Mouse (Mus musculus): ENCODE results near the gene Arl8a. TPM values are rescaled to one million over a fixed set of nuclear protein-coding genes. Genes with fewer than 3 reads are reported as not detected.
A peak's percentile ranks its signal among the peaks of the same experiment; 100 is the strongest.

The Arl8a gene
- polyA plus RNA-seq, 1 experiment from 2014 or later: 329 TPM

GRCm38 (mm10) chr1:135112661-135113060 is 34.0 kb upstream of the Arl8a start:
- Histone ChIP-seq H3K27ac (ENCODE audit: low read depth, low read length) (no peak overlapping the region), H3K36me3 (ENCODE audit: control insufficient read depth, insufficient read depth, low read length) (no peaks in the 10 kb centered on the region), H3K4me1 (ENCODE audit: control insufficient read depth, insufficient read depth, low read depth, low read length) (no peaks in the 10 kb centered on the region), H3K27me3 (replicated peaks; ENCODE audit: control insufficient read depth, insufficient read depth, low read length) (no peaks in the 10 kb centered on the region), H3K4me3 (ENCODE audit: low read length) (no peak overlapping the region), H3K9me3 (ENCODE audit: control insufficient read depth, low read length) (no peaks in the 10 kb centered on the region), H3K9ac (ENCODE audit: low read depth, low read length) (no peak overlapping the region), H3K4me2 (ENCODE audit: low read length) (no peak overlapping the region)
- 12% methylated on average over 8 of the region's 8 CpGs for WGBS
- peak; percentile 10; the same call in 1 of the 2 replicates for ATAC-seq

GRCm38 (mm10) chr1:135124573-135125363 is 21.9 kb upstream of the Arl8a start:
- peaks cover 2% of the 10 kb centered on the region; the same call in 1 of the 2 replicates for H3K27me3 ChIP-seq (replicated peaks; ENCODE audit: control insufficient read depth, insufficient read depth, low read length)
- no peak overlapping the region for H3K4me2 ChIP-seq (ENCODE audit: low read length)
- no peak overlapping the region for H3K9ac ChIP-seq (ENCODE audit: low read depth, low read length)
- H3K36me3 ChIP-seq (ENCODE audit: control insufficient read depth, insufficient read depth, low read length): no peaks in the 10 kb centered on the region
- no peak for ATAC-seq
- WGBS: 96% methylated on average over 8 of the region's 8 CpGs
- peaks cover 2% of the 10 kb centered on the region; the same call in 1 of the 2 replicates for H3K4me1 ChIP-seq (ENCODE audit: control insufficient read depth, insufficient read depth, low read depth, low read length)
- no peak overlapping the region for H3K27ac ChIP-seq (ENCODE audit: low read depth, low read length)
- no peak overlapping the region for H3K4me3 ChIP-seq (ENCODE audit: low read length)
- H3K9me3 ChIP-seq (ENCODE audit: control insufficient read depth, low read length): no peaks in the 10 kb centered on the region

DNA sequence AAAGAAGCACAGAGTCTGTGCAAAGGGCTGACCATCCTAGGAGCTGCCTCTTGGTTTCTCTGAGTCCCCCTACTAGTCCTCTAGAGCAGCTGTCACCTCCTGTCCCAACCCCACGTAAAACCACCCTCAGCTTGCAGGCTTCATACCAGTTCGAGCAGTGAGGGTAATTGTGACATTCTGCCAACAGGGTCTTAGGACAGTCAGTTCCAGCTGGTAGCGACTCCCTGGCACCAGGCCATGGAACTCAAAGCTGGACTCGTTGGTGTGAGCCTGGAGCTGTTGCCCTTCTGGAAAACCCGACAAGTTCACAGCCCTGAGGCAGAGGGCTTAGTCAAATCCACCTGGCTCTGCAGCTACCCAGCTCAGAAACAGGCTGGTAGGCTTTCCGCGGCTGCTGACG is 20.6 kb upstream of the Arl8a start:
- no peak overlapping the region for H3K9ac ChIP-seq (ENCODE audit: low read depth, low read length)
- H3K4me2 ChIP-seq (ENCODE audit: low read length): no peak overlapping the region
- no peaks in the 10 kb centered on the region for H3K36me3 ChIP-seq (ENCODE audit: control insufficient read depth, insufficient read depth, low read length)
- H3K4me1 ChIP-seq (ENCODE audit: control insufficient read depth, insufficient read depth, low read depth, low read length): peaks cover 2% of the 10 kb centered on the region; the same call in 1 of the 2 replicates
- no peak overlapping the region for H3K27ac ChIP-seq (ENCODE audit: low read depth, low read length)
- H3K9me3 ChIP-seq (ENCODE audit: control insufficient read depth, low read length): no peaks in the 10 kb centered on the region
- no peak overlapping the region for H3K4me3 ChIP-seq (ENCODE audit: low read length)
- 51% methylated on average over 8 of the region's 8 CpGs for WGBS
- H3K27me3 ChIP-seq (replicated peaks; ENCODE audit: control insufficient read depth, insufficient read depth, low read length): peaks cover 2% of the 10 kb centered on the region; the same call in 1 of the 2 replicates
- peak; percentile 38; the same call in 1 of the 2 replicates for ATAC-seq

GRCm38 (mm10) chr1:135126443-135127027 is 20.1 kb upstream of the Arl8a start:
- ATAC-seq: no peak
- 48% methylated on average over 4 of the region's 4 CpGs for WGBS
- H3K9me3 ChIP-seq (ENCODE audit: control insufficient read depth, low read length): no peaks in the 10 kb centered on the region
- no peak overlapping the region for H3K9ac ChIP-seq (ENCODE audit: low read depth, low read length)
- H3K36me3 ChIP-seq (ENCODE audit: control insufficient read depth, insufficient read depth, low read length): no peaks in the 10 kb centered on the region
- no peak overlapping the region for H3K4me2 ChIP-seq (ENCODE audit: low read length)
- no peak overlapping the region for H3K27ac ChIP-seq (ENCODE audit: low read depth, low read length)
- H3K4me1 ChIP-seq (ENCODE audit: control insufficient read depth, insufficient read depth, low read depth, low read length): peaks cover 2% of the 10 kb centered on the region; the same call in 1 of the 2 replicates
- H3K4me3 ChIP-seq (ENCODE audit: low read length): no peak overlapping the region
- peaks cover 2% of the 10 kb centered on the region; the same call in 1 of the 2 replicates for H3K27me3 ChIP-seq (replicated peaks; ENCODE audit: control insufficient read depth, insufficient read depth, low read length)

DNA sequence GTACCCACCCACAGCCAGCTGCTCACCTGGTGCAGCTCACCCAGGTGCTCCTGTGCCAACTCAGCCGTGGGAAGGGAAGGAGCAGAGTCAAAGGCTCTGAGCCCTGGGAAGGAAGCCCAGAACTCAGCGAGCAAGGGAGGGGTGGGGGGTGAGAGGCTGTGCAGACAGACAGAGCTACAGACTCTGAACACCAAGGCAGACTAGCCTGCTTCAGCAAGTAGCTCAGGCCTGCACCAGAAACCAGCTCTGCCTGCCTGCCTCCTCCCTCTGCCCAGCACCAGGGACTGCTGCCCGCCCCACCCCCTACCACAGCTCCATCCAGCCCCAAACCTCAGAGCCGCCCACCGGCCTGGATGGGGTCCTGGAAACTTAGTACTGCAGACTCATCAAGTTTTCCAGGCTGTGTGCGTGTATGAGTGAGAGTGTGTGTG is 18.6 kb upstream of the Arl8a start:
- Histone ChIP-seq H3K4me1 (ENCODE audit: control insufficient read depth, insufficient read depth, low read depth, low read length) (peaks cover 2% of the 10 kb centered on the region; the same call in 1 of the 2 replicates), H3K27me3 (replicated peaks; ENCODE audit: control insufficient read depth, insufficient read depth, low read length) (peaks cover 2% of the 10 kb centered on the region; the same call in 1 of the 2 replicates), H3K27ac (ENCODE audit: low read depth, low read length) (no peak overlapping the region), H3K36me3 (ENCODE audit: control insufficient read depth, insufficient read depth, low read length) (no peaks in the 10 kb centered on the region), H3K9ac (ENCODE audit: low read depth, low read length) (no peak overlapping the region), H3K4me3 (ENCODE audit: low read length) (no peak overlapping the region), H3K4me2 (ENCODE audit: low read length) (no peak overlapping the region), H3K9me3 (ENCODE audit: control insufficient read depth, low read length) (no peaks in the 10 kb centered on the region)
- 37% methylated on average over 6 of the region's 6 CpGs for WGBS
- ATAC-seq: no peak; the same call in 1 of the 2 replicates

GRCm38 (mm10) chr1:135128986-135129385 is 17.6 kb upstream of the Arl8a start:
- Histone ChIP-seq H3K4me3 (ENCODE audit: low read length) (no peak overlapping the region), H3K4me1 (ENCODE audit: control insufficient read depth, insufficient read depth, low read depth, low read length) (peaks cover 2% of the 10 kb centered on the region; the same call in 1 of the 2 replicates), H3K9ac (ENCODE audit: low read depth, low read length) (no peak overlapping the region), H3K27ac (ENCODE audit: low read depth, low read length) (no peak overlapping the region), H3K27me3 (replicated peaks; ENCODE audit: control insufficient read depth, insufficient read depth, low read length) (peaks cover 2% of the 10 kb centered on the region; the same call in 1 of the 2 replicates), H3K4me2 (ENCODE audit: low read length) (no peak overlapping the region), H3K9me3 (ENCODE audit: control insufficient read depth, low read length) (no peaks in the 10 kb centered on the region), H3K36me3 (ENCODE audit: control insufficient read depth, insufficient read depth, low read length) (no peaks in the 10 kb centered on the region)
- 26% methylated on average over 9 of the region's 9 CpGs for WGBS
- no peak for ATAC-seq

- Histone ChIP-seq H3K27me3 (replicated peaks; ENCODE audit: control insufficient read depth, insufficient read depth, low read length) (0 out of 2 replicates have a peak, but pooled peaks cover 2% of the 10 kb centered on the region), H3K4me2 (ENCODE audit: low read length) (no peak overlapping the region)
- WGBS: 65% methylated on average over 9 of the region's 9 CpGs
These were observed 17.0 kb upstream of the Arl8a start for GRCm38 (mm10) chr1:135129543-135130183.

DNA sequence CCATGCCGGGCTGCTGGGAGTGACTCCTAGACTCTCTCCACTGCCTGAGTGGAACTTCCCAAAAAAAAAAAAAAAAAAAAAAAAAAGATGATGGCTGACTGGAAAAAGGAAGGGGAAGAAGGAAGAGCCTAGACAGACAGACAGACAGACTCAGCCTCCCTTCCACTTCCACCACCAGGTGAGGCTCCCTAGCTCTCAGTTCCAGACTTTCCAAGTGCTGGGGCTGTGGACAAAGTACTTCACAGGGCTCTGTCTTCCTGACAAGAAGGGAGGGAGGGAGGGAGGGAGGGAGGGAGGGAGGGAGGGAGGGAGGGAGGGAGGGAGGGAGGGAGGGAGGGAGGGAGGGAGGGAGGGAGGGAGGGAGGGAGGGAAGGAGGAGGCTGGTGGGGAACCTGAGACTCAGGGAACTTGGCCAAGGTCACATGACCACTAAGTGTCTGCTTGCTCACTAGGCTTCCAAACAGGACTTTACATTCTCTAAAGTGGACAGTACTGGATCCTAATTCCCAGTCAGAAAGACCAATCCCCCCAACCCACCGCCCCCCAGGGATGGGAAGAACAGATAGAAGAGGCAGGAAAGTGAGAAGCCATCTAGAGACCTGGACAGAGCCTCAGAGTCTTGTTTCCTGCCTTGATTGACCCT is 16.1 kb upstream of the Arl8a start:
- whole genome bisulfite sequencing: 53% methylated on average over 2 of the region's 2 CpGs
- Histone ChIP-seq H3K9me3 (ENCODE audit: control insufficient read depth, low read length) (no peaks in the 10 kb centered on the region), H3K4me2 (ENCODE audit: low read length) (no peak overlapping the region), H3K27me3 (replicated peaks; ENCODE audit: control insufficient read depth, insufficient read depth, low read length) (0 out of 2 replicates have a peak, but pooled peaks cover 2% of the 10 kb centered on the region), H3K27ac (ENCODE audit: low read depth, low read length) (no peak overlapping the region), H3K36me3 (ENCODE audit: control insufficient read depth, insufficient read depth, low read length) (no peaks in the 10 kb centered on the region), H3K9ac (ENCODE audit: low read depth, low read length) (no peak overlapping the region), H3K4me3 (ENCODE audit: low read length) (no peak overlapping the region), H3K4me1 (ENCODE audit: control insufficient read depth, insufficient read depth, low read depth, low read length) (peaks cover 2% of the 10 kb centered on the region; the same call in 1 of the 2 replicates)
- no peak for ATAC-seq

More at GRCm38 (mm10) chr1:135129543-135130183, 17.0 kb upstream of the Arl8a start:
- no peak overlapping the region for H3K27ac ChIP-seq (ENCODE audit: low read depth, low read length)
- H3K36me3 ChIP-seq (ENCODE audit: control insufficient read depth, insufficient read depth, low read length): no peaks in the 10 kb centered on the region
- H3K4me1 ChIP-seq (ENCODE audit: control insufficient read depth, insufficient read depth, low read depth, low read length): peaks cover 2% of the 10 kb centered on the region; the same call in 1 of the 2 replicates
- no peak overlapping the region; the same call in 1 of the 2 replicates for H3K9ac ChIP-seq (ENCODE audit: low read depth, low read length)
- no peak for ATAC-seq
- no peaks in the 10 kb centered on the region for H3K9me3 ChIP-seq (ENCODE audit: control insufficient read depth, low read length)
- no peak overlapping the region for H3K4me3 ChIP-seq (ENCODE audit: low read length)

All from hindbrain, embryonic 16.5 days (tissue).